Mouse (Mus musculus) liver, embryonic 14.5 days (tissue): Measurements from ENCODE around the gene Tbc1d17.

Source experiments
- CTCF ChIP-seq: IDR thresholded peaks from 2 replicates; pipeline ENCODE4 v1.5.1; 2016; ENCODE audit warnings: antibody characterized with exemption, low read depth, control low read depth
- EP300 ChIP-seq: IDR thresholded peaks from 2 replicates; pipeline ENCODE4 v1.6.1; 2016; ENCODE audit warnings: antibody characterized with exemption, low read depth

DNA sequence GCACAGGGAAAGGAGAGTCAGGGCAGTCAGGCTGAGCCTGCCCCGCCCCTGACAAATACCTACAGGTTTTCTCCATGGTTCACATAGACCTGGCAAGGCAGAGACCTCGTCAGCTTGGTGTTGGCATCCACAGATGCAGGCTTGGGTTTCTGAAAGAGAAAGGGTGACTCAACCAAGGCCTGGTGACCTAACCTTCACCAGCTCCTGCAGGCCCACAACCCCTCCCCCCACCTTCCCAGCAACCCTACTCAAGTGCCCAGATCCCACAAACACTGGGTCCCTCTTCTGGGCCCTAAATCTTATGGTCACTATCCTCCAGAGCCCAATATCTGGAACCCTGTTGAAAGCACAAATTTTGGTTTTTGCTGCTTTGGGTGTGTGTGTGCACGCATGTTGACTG lies 34.2 kb upstream of the Tbc1d17 start:
- no peak for TF ChIP-seq CTCF
- no peak for TF ChIP-seq EP300
